8 mouse cellular contexts compared by ENCODE assay signal in the genomic region with DNA sequence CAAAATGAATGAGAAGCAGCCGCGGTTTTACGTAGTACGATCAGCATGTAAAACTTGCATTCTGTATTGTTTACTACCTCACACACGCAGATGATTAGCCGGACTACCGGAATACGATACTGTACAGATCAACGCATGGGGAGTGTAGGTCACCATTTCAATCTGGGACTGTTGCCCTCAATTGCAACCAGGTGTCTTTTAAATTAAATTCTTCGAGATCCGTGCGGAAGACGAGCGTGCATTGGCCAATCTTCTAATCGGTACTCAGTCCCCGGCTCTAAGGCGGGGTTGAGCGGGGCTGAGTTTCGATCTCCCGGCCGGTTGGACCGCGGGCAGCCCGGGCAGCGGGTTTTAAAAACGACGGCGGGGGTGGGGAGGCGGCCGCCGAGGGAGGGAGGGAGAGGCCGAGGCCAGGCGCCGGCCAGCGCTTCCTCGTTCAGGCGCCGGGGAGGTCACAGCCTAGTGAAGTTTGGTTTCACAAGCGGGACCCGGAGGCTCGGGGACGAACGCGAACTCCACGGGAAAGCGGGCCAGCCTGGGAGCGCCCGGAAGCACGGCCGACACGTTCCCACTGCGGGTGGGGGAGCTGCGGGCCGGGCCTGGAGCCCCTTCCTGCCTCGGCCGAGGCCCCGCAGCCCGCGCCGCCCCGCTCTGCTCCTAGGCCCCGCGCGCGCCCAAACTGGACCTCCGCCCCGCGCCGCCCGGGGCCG. TPM values are rescaled to one million over a fixed set of nuclear protein-coding genes. Genes with fewer than 3 reads are reported as not detected.
DNase-seq lines count a peak whose midpoint lies in the region; ATAC-seq lines count a peak whose summit lies in the region.

No protein-coding gene starts in this region.

- peak; percentile 27; the same call in 1 of the 2 replicates for ATAC-seq in hindbrain, embryonic 14.5 days (ENCODE audit: low FRiP score)
- peak; percentile 9 for ATAC-seq in megakaryocyte progenitor cell, adult 5-6 weeks (replicated peaks; ENCODE audit: poor library complexity)

- peak overlapping the region; percentile 60 for H3K4me2 ChIP-seq in hindbrain, embryonic 14.5 days (replicated peaks)

- DNase-seq in T-cell, adult 2 months (ENCODE audit: low spot score): peak; percentile 37
- DNase-seq in cerebellum, postnatal 10 days: peak; percentile 72 to 75
- DNase-seq in frontal cortex, postnatal 36 days (ENCODE audit: low spot score in 2 of 2): peak; percentile 23 to 33
- DNase-seq in hindbrain, embryonic 14.5 days (ENCODE audit: low spot score): peak; percentile 32
- peak; percentile 49 to 51 for DNase-seq in left cerebral cortex, postnatal 25 days (ENCODE audit: low spot score in 2 of 2)
- DNase-seq in right cerebral cortex, postnatal 14 days: peak; percentile 55
- peak; percentile 62 to 73 for DNase-seq in urinary bladder, postnatal 36 days (ENCODE audit: low spot score in 2 of 2)

- H3K27ac ChIP-seq in hindbrain, embryonic 14.5 days: peak overlapping the region; percentile 97

- WGBS in hindbrain, embryonic 14.5 days: under 1% methylated on average over 56 of the region's 71 CpGs

- H3K36me3 ChIP-seq in hindbrain, embryonic 14.5 days (replicated peaks; ENCODE audit: control insufficient read depth, insufficient read depth): no peaks in the 10 kb centered on the region

- peak overlapping the region; percentile 84 for H3K9ac ChIP-seq in hindbrain, embryonic 14.5 days

- H3K27me3 ChIP-seq in hindbrain, embryonic 14.5 days (ENCODE audit: control insufficient read depth, insufficient read depth, low read length): no peaks in the 10 kb centered on the region

- peak overlapping the region; percentile 89 for H3K4me3 ChIP-seq in hindbrain, embryonic 14.5 days (replicated peaks; ENCODE audit: low read length)

- no peaks in the 10 kb centered on the region for H3K9me3 ChIP-seq in hindbrain, embryonic 14.5 days (ENCODE audit: control insufficient read depth, low read length)

- H3K4me1 ChIP-seq in hindbrain, embryonic 14.5 days (replicated peaks; ENCODE audit: control insufficient read depth, insufficient read depth, low read length): peaks cover 19% of the 10 kb centered on the region

- intact Hi-C loops in left cerebral cortex, postnatal 25 days (cut with DNase I): loop anchor here (1.0 to 5.0 kb wide), 3 partner anchors 175 to 239 kb away; a partner anchor contains a TSS

RNA-seq across cellular contexts. Expression of a gene that starts 0.7 kb away (rescaled TPM):
- 47.5 and 49.6 TPM in 2 replicates for polyA plus RNA-seq in hindbrain, embryonic 14.5 days (2014; fragmentation: Nextera tagmentation; extraction: Ambion mirVana)
- 10 to 100 TPM; 44.8 to 47.8 TPM for total RNA-seq in left cerebral cortex, postnatal 25 days (2021)
- 96.1 and 99.7 TPM in 2 replicates for total RNA-seq in megakaryocyte progenitor cell, adult 5-6 weeks (2015)
- 120 and 136 TPM in 2 replicates for total RNA-seq in megakaryocyte progenitor cell, adult 5-6 weeks (2017)

Comparison
In these comparisons a context has a peak if more than half of its experiments do, and no peak if none do; other contexts are left out.
1. Peak in every context shown above with its lines: DNase-seq, ATAC-seq, H3K4me3 ChIP-seq and H3K27ac ChIP-seq.